In the genomic region with DNA sequence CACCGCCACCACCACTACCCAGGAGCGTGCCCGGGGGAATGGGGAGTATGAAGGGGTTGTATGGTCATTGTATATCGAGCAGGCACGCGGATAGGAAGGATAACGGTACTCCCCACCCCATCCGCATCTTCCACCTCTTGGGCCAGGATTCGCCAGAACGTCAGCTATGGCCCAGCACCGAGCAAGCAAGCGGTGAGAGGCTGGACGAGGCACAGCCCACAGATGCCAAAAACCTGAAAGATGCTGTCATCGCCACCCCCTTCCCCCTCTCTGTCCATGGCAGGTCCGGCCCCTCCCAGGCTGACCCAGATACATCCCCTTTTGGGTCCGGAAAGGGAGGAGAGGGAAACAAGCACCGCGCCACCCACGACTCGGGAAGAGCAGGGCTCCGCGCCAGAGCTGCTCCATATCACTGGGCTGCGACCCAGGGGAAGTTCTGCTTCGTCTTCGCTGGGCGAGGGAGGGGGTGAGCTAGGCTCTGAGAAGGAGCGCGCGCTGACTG, we compare ENCODE assay signal across 8 mouse cellular contexts. TPM values are rescaled to one million over a fixed set of nuclear protein-coding genes. Genes with fewer than 3 reads are reported as not detected.
DNase-seq lines count a peak whose midpoint lies in the region; ATAC-seq and TF ChIP-seq lines count a peak whose summit lies in the region.

No protein-coding gene starts in this region.

- WGBS in hindbrain, postnatal 0 days = 3% methylated on average over 29 of the region's 29 CpGs
- 2% methylated on average over 29 of the region's 29 CpGs for WGBS in limb, embryonic 12.5 days
- 1% methylated on average over 29 of the region's 29 CpGs for WGBS in midbrain, embryonic 10.5 days

- peak overlapping the region; percentile 85 for H3K4me2 ChIP-seq in hindbrain, postnatal 0 days (ENCODE audit: low read depth, low read length)
- peak overlapping the region; percentile 96 for H3K4me2 ChIP-seq in limb, embryonic 12.5 days

- TF ChIP-seq CTCF in E14TG2a.4 (conservative IDR thresholded peaks at IDR 0.05; ENCODE audit: low read length) = no peak
- TF ChIP-seq CTCF in hindbrain, postnatal 0 days (IDR thresholded peaks at IDR 0.05; ENCODE audit: low read depth) = no peak

- peak overlapping the region; percentile 28; the same call in 1 of the 2 replicates for H3K9ac ChIP-seq in hindbrain, postnatal 0 days (replicated peaks; ENCODE audit: low read length)
- peak overlapping the region; percentile 51; the same call in 1 of the 2 replicates for H3K9ac ChIP-seq in limb, embryonic 12.5 days (replicated peaks)

- peaks cover 49% of the 10 kb centered on the region for H3K27me3 ChIP-seq in E14TG2a.4 (ENCODE audit: insufficient read depth, low read length)
- H3K27me3 ChIP-seq in hindbrain, postnatal 0 days (ENCODE audit: insufficient read depth, low read length) = peaks cover 18% of the 10 kb centered on the region; the same call in 1 of the 2 replicates
- peaks cover 47% of the 10 kb centered on the region for H3K27me3 ChIP-seq in limb, embryonic 12.5 days
- H3K27me3 ChIP-seq in midbrain, embryonic 10.5 days (ENCODE audit: low read depth, poor library complexity, severe bottlenecking) = peaks cover 59% of the 10 kb centered on the region

- peak; percentile 39 to 69 for DNase-seq in gastrocnemius, postnatal 4 days (ENCODE audit: low spot score in 2 of 2)
- peak; percentile 37 for DNase-seq in hindbrain, postnatal 0 days (ENCODE audit: low spot score)
- DNase-seq in midbrain, embryonic 10.5 days (ENCODE audit: low spot score) = peak; percentile 37
- peak; percentile 48 for DNase-seq in right cerebral cortex, postnatal 4 days
- no peak for DNase-seq in adipocyte (ENCODE audit: low spot score)

- H3K4me1 ChIP-seq in E14TG2a.4 (replicated peaks; ENCODE audit: low read depth, low read length) = peaks cover 27% of the 10 kb centered on the region
- no peaks in the 10 kb centered on the region for H3K4me1 ChIP-seq in brown adipose tissue, adult 24 weeks (ENCODE audit: control insufficient read depth, insufficient read depth, insufficient read length, low read length)
- H3K4me1 ChIP-seq in hindbrain, postnatal 0 days (ENCODE audit: insufficient read depth, low read length) = peaks cover 13% of the 10 kb centered on the region; the same call in 1 of the 2 replicates
- peaks cover 21% of the 10 kb centered on the region for H3K4me1 ChIP-seq in limb, embryonic 12.5 days (replicated peaks)
- H3K4me1 ChIP-seq in midbrain, embryonic 10.5 days = peaks cover 30% of the 10 kb centered on the region

- peak overlapping the region; percentile 76 for H3K4me3 ChIP-seq in E14TG2a.4 (replicated peaks; ENCODE audit: low read length)
- peak overlapping the region; percentile 17; the same call in 1 of the 2 replicates for H3K4me3 ChIP-seq in brown adipose tissue, adult 24 weeks (ENCODE audit: insufficient read depth, low read depth, low read length)
- H3K4me3 ChIP-seq in hindbrain, postnatal 0 days (ENCODE audit: low read length) = peak overlapping the region; percentile 44
- H3K4me3 ChIP-seq in limb, embryonic 12.5 days (replicated peaks) = peak overlapping the region; percentile 55
- peak overlapping the region; percentile 64 for H3K4me3 ChIP-seq in midbrain, embryonic 10.5 days

- H3K9me3 ChIP-seq in E14TG2a.4 (ENCODE audit: low read length) = peaks cover 6% of the 10 kb centered on the region; the same call in 1 of the 2 replicates
- H3K9me3 ChIP-seq in hindbrain, postnatal 0 days (ENCODE audit: low read length) = no peaks in the 10 kb centered on the region
- no peaks in the 10 kb centered on the region for H3K9me3 ChIP-seq in limb, embryonic 12.5 days
- no peaks in the 10 kb centered on the region for H3K9me3 ChIP-seq in midbrain, embryonic 10.5 days (replicated peaks)

- ATAC-seq in hindbrain, postnatal 0 days = peak; percentile 68
- ATAC-seq in limb, embryonic 12.5 days (ENCODE audit: insufficient number of reproducible peaks, insufficient read depth, low FRiP score, low TSS enrichment, low read depth) = peak; percentile 48; the same call in 1 of the 2 replicates

- no peaks in the 10 kb centered on the region for H3K36me3 ChIP-seq in E14TG2a.4 (ENCODE audit: insufficient read depth, low read length)
- H3K36me3 ChIP-seq in hindbrain, postnatal 0 days (ENCODE audit: insufficient read depth, low read length) = no peaks in the 10 kb centered on the region
- H3K36me3 ChIP-seq in limb, embryonic 12.5 days = no peaks in the 10 kb centered on the region
- no peaks in the 10 kb centered on the region for H3K36me3 ChIP-seq in midbrain, embryonic 10.5 days

- no peak overlapping the region for H3K27ac ChIP-seq in brown adipose tissue, adult 24 weeks (replicated peaks; ENCODE audit: low read depth, low read length)
- no peak overlapping the region for H3K27ac ChIP-seq in hindbrain, postnatal 0 days
- H3K27ac ChIP-seq in limb, embryonic 12.5 days = no peak overlapping the region
- no peak overlapping the region for H3K27ac ChIP-seq in midbrain, embryonic 10.5 days (replicated peaks)

RNA-seq across cellular contexts. Expression of a gene that starts 1.2 kb away (rescaled TPM):
- not detected in 2 replicates for polyA plus RNA-seq in brown adipose tissue, adult 24 weeks (2012; ENCODE audit: insufficient read depth, insufficient read length, missing spikeins)
- 1 to 10 TPM; 2.2 to 2.6 TPM for total RNA-seq in gastrocnemius, postnatal 4 days (2021)
- total RNA-seq in hindbrain, postnatal 0 days (2014; rRNA removed) = 1.2 TPM in 1 of 2 replicates, not detected in the other
- polyA plus RNA-seq in hindbrain, postnatal 0 days (2015; fragmentation: Nextera tagmentation; extraction: Ambion mirVana) = 0.33 TPM in 2 replicates
- polyA plus RNA-seq in limb, embryonic 12.5 days (2016; fragmentation: Nextera tagmentation; extraction: Ambion mirVana) = 2.1 TPM in 2 replicates
- 0.41 and 0.52 TPM in 2 replicates for polyA plus RNA-seq in midbrain, embryonic 10.5 days (2016; fragmentation: Nextera tagmentation; extraction: Ambion mirVana)

Comparison
In these comparisons a context has a peak if more than half of its experiments do, and no peak if none do; other contexts are left out.
1. H3K4me3 ChIP-seq: peak in every context shown above with its lines; median percentile 76 in E14TG2a.4; 64 in midbrain, embryonic 10.5 days; 55 in limb, embryonic 12.5 days; 44 in hindbrain, postnatal 0 days; 17 in brown adipose tissue, adult 24 weeks.